Mouse (Mus musculus) hindbrain, embryonic 16.5 days (tissue): ENCODE data around the gene Nfia. TPM values are rescaled to one million over a fixed set of nuclear protein-coding genes. Genes with fewer than 3 reads are reported as not detected.

Source experiments
- ATAC-seq: fragments of 200-750 bp; cut with Nextera tagmentation; 2 replicates; pipeline ENCODE4 v1.8.0; 2017; ENCODE audit warnings: moderate TSS enrichment, moderate library complexity
- H3K27ac ChIP-seq: fragments of 300-500 bp; sonication (generic); 2 replicates; pipeline ENCODE4 v1.5.1; 2014; ENCODE audit warnings: low read depth, mild to moderate bottlenecking, control low read depth, low read length, moderate library complexity
- H3K27me3 ChIP-seq: fragments of 300-500 bp; sonication (generic); replicated peaks from 2 replicates; pipeline ENCODE4 v1.6.1; 2014; ENCODE audit warnings: low read length; ENCODE audit not compliant: control insufficient read depth, insufficient read depth
- H3K36me3 ChIP-seq: fragments of 300-500 bp; sonication (generic); 2 replicates; pipeline ENCODE4 v1.6.1; 2014; ENCODE audit warnings: mild to moderate bottlenecking, low read length, moderate library complexity, mixed read lengths; ENCODE audit not compliant: control insufficient read depth, insufficient read depth
- H3K4me1 ChIP-seq: fragments of 300-500 bp; sonication (generic); 2 replicates; pipeline ENCODE4 v1.6.1; 2014; ENCODE audit warnings: low read depth, low read length; ENCODE audit not compliant: control insufficient read depth, insufficient read depth
- H3K4me2 ChIP-seq: fragments of 300-500 bp; sonication (generic); 2 replicates; pipeline ENCODE4 v1.6.1; 2014; ENCODE audit warnings: mild to moderate bottlenecking, low read length, control low read depth, moderate library complexity
- H3K4me3 ChIP-seq: fragments of 300-500 bp; sonication (generic); 2 replicates; pipeline ENCODE4 v1.5.1; 2014; ENCODE audit warnings: mild to moderate bottlenecking, low read length, control low read depth, moderate library complexity
- H3K9ac ChIP-seq: fragments of 300-500 bp; sonication (generic); 2 replicates; pipeline ENCODE4 v1.6.1; 2014; ENCODE audit warnings: low read depth, mild to moderate bottlenecking, control low read depth, low read length, moderate library complexity
- H3K9me3 ChIP-seq: fragments of 300-500 bp; sonication (generic); 2 replicates; pipeline ENCODE4 v1.6.1; 2014; ENCODE audit warnings: mild to moderate bottlenecking, low read length, moderate library complexity; ENCODE audit not compliant: control insufficient read depth
- WGBS: fragments of 180-500 bp; shearing (Covaris S2); extraction: QIAGEN DNeasy Blood & Tissue Kit; methylation state at CpG from one replicate; pipeline ENCODE4 v1.1.7; 2014; 5-methylcytosine and 5-hydroxymethylcytosine counted together
- polyA plus RNA-seq: library from polyadenylated mRNA; unstranded; fragments of >200 nt; fragmentation: Nextera tagmentation; extraction: Ambion mirVana; gene quantifications from 2 replicates; pipeline ENCODE4 v1.2.1, GENCODE M21; 2015

The Nfia gene
- polyA plus RNA-seq, 1 experiment from 2014 or later = 38.4 TPM

DNA sequence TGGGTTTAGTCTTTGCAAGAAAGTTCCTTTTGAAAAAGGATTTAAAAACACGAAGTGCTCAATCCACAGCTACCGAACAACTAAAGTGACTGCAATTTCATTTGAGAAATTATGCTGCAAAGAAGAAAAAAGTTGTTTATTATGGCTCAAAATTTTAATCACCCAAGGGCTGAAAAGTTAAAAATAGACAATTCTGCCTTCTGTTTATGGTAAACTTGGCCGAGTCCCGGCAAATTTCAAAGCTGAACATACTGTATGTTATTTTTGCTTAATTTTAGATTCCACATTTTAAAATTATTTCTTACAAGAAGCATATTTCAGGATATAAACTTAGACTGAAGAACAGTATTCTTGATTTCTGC is 59.7 kb downstream of the Nfia start:
- no peaks in the 10 kb centered on the region for H3K9me3 ChIP-seq
- 90% methylated on average over 4 of the region's 4 CpGs for WGBS
- peaks cover 4% of the 10 kb centered on the region for H3K4me1 ChIP-seq
- no peak overlapping the region for H3K4me2 ChIP-seq
- no peak overlapping the region for H3K4me3 ChIP-seq
- H3K27me3 ChIP-seq = no peaks in the 10 kb centered on the region
- no peak for ATAC-seq
- no peak overlapping the region for H3K27ac ChIP-seq
- no peak overlapping the region for H3K9ac ChIP-seq
- no peaks in the 10 kb centered on the region for H3K36me3 ChIP-seq

DNA sequence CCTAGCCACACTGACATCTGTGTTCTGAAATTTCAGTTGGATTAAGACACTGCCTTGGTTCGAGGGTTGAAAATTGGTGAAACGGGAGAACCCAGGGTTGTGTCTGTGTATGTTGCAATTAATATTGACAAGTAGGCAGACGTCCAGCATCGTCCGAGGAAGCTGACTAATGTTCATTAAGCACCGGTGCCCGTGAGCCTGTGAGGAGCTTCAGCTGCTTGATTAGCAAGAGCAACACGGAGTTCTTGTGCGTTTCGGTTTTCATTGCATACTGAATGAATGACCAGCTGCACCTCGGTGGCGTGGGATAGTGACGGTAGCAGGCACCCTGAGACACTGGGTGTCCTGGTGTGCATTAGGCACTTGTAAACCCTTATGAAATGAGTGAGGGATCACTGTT is 64.3 kb downstream of the Nfia start:
- 23% methylated on average over 13 of the region's 13 CpGs for WGBS
- H3K9me3 ChIP-seq = no peaks in the 10 kb centered on the region
- no peaks in the 10 kb centered on the region for H3K27me3 ChIP-seq
- H3K27ac ChIP-seq = no peak overlapping the region
- no peak overlapping the region for H3K4me2 ChIP-seq
- H3K36me3 ChIP-seq = no peaks in the 10 kb centered on the region
- ATAC-seq = peak; percentile 16; the same call in 1 of the 2 replicates
- peaks cover 24% of the 10 kb centered on the region for H3K4me1 ChIP-seq
- no peak overlapping the region for H3K9ac ChIP-seq
- H3K4me3 ChIP-seq = no peak overlapping the region

DNA sequence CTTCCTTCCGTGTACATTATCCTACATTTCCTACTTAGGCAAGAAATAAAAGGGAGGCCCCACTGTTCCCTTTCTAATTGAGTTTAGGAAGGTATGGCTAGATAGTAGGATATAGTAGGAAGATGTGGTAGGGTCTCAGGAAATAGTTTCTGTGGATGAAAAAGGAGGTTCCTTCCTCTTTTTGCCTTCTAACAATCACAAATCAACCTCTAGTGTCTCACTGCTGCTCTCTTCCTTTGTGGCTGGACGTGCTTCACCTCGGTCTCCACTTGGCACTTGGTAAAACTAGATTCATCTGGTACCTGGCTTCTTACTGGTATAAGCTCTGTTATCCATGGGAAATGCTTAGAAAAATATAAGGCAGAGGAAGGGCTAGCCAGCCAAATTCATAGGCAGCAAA is 65.2 kb downstream of the Nfia start:
- Histone ChIP-seq H3K27ac (no peak overlapping the region), H3K27me3 (no peaks in the 10 kb centered on the region), H3K4me3 (no peak overlapping the region), H3K4me1 (peaks cover 24% of the 10 kb centered on the region), H3K36me3 (no peaks in the 10 kb centered on the region), H3K4me2 (no peak overlapping the region), H3K9me3 (no peaks in the 10 kb centered on the region), H3K9ac (no peak overlapping the region)
- WGBS = 82% methylated on average over 3 of the region's 3 CpGs
- ATAC-seq = no peak

DNA sequence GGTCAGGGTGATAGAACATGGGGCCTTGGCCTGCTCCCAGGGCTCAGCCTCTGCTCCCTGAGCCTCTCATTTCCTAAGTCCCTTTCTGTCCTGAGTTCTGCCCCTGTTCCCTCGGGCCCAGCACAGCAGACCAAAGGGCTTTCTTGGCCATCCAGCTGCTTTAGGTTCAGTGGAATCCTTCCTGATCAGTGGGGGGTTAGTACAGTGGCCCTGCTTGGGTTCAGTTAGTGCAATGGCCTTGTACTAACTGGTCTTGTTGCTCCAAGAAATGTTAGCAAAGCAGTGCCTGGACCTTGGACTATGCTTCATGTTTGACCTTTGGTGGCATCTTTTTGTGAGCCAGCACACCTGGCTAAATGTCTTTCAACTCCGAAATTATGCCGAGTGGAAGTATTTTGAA is 66.1 kb downstream of the Nfia start:
- H3K36me3 ChIP-seq = no peaks in the 10 kb centered on the region
- no peaks in the 10 kb centered on the region for H3K9me3 ChIP-seq
- ATAC-seq = no peak
- WGBS = 59% methylated on average over 3 of the region's 3 CpGs
- no peak overlapping the region for H3K9ac ChIP-seq
- no peak overlapping the region for H3K4me2 ChIP-seq
- peaks cover 24% of the 10 kb centered on the region for H3K4me1 ChIP-seq
- H3K4me3 ChIP-seq = no peak overlapping the region
- H3K27me3 ChIP-seq = no peaks in the 10 kb centered on the region
- H3K27ac ChIP-seq = no peak overlapping the region

DNA sequence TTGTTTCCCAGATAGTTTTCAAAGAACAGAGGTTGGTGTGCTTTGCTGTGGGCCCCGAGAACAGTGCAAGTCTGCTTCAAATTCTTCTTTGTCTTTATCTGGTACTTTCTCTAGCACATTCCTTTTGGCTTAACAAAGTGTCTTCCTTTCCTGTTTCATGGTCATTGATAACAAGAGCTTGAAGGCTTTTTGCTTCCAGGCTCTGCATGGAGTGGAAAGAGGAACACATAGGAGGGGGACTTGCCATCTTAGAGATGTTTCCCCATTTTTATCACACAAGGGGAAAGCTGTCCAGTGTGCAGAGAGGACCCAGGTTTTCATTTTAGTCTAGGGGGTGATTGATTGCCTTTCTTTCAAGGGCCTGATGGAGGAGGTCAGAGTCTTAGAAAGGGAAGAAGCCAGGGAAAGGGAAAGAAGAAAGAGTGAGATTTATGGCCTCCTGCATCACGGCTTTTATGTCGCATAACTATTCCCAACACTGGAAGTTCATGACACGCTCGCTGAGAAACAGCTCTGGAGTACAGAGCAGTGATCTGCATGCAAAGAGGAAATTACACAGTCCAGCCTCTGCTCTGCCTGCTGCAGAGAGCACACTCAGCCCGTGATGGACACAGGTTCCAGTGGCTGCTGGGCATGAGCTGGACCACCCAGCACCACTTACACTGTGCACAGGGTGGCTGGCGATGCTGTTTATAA is 67.0 kb downstream of the Nfia start:
- Histone ChIP-seq H3K27me3 (no peaks in the 10 kb centered on the region), H3K9ac (no peak overlapping the region), H3K36me3 (no peaks in the 10 kb centered on the region), H3K4me1 (peaks cover 31% of the 10 kb centered on the region), H3K4me3 (no peak overlapping the region), H3K9me3 (no peaks in the 10 kb centered on the region), H3K4me2 (no peak overlapping the region), H3K27ac (peak overlapping the region; percentile 44; the same call in 1 of the 2 replicates)
- WGBS = 17% methylated on average over 7 of the region's 7 CpGs
- peak; percentile 84 for ATAC-seq

DNA sequence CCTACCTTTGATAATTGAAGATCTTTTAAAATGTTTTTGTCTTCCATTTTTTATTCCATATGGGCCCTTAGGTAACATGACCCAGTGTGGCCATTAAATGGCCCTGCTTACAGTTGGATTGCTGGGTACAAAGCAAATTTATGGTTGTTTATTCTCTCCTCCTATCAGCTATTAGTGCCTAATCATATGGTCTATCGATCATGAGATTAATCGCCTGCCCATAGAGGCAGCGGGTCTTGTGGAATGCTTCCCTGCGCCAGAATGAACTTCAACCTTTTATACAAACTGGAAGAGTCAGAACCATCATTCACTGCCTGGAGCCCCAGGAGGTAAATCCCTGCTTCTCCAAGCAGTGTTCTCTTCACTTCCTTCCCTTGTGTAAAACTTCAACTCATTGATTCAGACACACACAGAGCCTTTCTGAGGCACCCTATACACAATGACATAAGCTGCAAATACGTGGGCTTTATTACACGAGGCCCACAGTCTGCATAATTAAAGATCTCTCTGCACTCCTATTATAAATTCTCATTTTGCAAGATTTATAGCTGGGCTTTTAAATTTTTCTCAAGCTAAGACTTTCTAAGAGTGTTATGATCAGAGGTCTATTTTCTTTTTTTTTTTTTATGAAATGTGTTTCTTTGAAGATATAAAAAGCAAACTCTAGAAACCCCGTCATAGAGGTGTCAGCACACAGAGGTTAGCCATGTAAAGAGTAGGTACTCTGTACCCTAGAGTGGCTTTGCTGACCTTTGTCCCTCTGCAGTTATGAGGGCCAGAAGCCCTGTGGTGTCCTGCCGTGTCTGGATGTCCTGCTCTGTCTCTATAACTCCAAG is 67.9 kb downstream of the Nfia start:
- Histone ChIP-seq H3K27me3 (no peaks in the 10 kb centered on the region), H3K27ac (peak overlapping the region; percentile 44; the same call in 1 of the 2 replicates), H3K4me1 (peaks cover 33% of the 10 kb centered on the region)

DNA sequence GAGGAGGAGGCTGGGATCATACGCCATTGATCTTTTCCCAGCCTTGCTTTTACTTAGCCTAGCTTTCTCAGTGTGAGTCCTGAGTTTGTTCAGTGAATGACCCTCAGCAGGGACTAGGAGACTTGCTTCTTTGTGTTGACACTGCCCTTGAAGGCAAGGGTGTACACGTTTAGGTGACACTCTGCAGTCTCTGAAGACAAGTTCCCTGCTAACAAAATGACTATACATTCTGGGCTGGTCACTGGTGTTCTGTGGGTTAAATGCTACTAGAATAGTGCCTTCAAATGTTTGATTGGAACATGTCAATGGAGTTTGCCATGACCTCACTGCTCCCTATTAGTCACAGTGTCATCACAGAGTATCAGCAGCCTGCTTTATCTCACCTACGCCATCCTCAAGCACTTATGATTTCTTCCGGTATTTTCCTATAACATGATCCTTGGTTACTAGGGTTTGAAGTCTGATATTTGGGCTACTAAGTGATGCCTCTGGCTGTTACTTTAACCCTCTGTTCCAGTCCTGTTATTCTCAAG is 68.6 kb downstream of the Nfia start:
- H3K9ac ChIP-seq = no peak overlapping the region
- no peak overlapping the region for H3K27ac ChIP-seq
- no peaks in the 10 kb centered on the region for H3K27me3 ChIP-seq
- H3K36me3 ChIP-seq = no peaks in the 10 kb centered on the region
- H3K4me3 ChIP-seq = no peak overlapping the region
- WGBS = 50% methylated on average over 4 of the region's 4 CpGs
- peaks cover 33% of the 10 kb centered on the region for H3K4me1 ChIP-seq
- no peaks in the 10 kb centered on the region for H3K9me3 ChIP-seq
- ATAC-seq = no peak
- no peak overlapping the region for H3K4me2 ChIP-seq

More for the DNA sequence above, 67.9 kb downstream of the Nfia start:
- peak; percentile 25 for ATAC-seq
- Histone ChIP-seq H3K4me2 (no peak overlapping the region), H3K9me3 (no peaks in the 10 kb centered on the region), H3K9ac (no peak overlapping the region), H3K36me3 (no peaks in the 10 kb centered on the region), H3K4me3 (no peak overlapping the region)
- WGBS = 20% methylated on average over 8 of the region's 8 CpGs

DNA sequence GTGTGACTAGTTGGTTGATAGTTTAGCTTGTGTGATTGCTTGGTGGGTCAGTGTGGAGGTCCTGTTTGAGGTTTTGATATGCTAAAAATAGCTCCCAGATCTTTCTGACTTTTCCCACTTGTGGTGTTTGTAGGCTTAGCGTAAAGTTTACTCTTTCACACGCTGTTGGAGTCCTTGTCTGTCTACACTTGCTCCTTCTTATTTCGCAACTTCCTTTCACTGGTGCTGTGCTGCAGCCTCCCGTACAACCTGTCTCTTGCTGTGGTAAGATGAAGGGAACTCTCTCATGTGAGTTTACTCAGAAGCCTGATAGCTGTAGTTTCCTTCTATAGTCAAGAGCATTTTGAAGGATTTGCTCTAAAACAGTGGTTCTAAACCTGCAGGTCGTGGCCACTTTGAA is 69.2 kb downstream of the Nfia start:
- H3K27ac ChIP-seq = no peak overlapping the region
- peaks cover 32% of the 10 kb centered on the region for H3K4me1 ChIP-seq
- H3K9ac ChIP-seq = no peak overlapping the region
- H3K9me3 ChIP-seq = no peaks in the 10 kb centered on the region
- 76% methylated on average over 5 of the region's 5 CpGs for WGBS
- H3K4me3 ChIP-seq = no peak overlapping the region
- ATAC-seq = no peak
- H3K4me2 ChIP-seq = no peak overlapping the region
- no peaks in the 10 kb centered on the region for H3K27me3 ChIP-seq
- no peaks in the 10 kb centered on the region for H3K36me3 ChIP-seq

DNA sequence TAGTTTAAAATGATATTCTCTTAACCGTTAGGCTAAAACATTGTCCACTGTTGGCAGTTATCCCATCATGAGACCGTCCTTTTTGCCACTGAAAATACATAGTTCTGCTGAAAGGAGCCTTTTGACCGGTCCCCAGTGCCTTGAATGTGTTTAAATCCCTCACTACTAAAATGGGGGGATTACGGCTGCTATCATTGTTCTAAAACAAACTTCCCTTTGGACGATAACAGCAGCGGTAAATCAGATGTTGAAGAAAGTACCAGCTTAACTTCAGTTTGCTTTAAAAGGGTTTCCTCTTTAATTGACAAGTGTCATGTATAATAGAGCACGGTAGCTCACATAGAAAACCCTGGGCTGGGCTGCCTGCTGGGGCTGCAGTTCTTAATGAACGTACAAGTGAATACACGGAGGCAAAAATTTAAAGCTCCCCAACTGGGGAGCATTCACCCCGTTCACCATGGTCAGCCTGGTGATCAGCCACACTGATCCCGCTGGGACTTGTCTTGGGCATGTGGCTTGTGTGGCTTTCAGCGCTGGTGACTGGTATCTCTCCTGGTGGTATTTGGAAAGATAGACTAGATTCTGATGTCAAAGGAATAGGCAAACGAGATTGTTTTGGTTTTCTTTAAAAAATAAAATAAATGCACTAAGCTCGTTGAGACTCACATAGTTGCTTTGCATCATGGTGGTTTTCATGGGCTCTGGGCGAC is 71.6 kb downstream of the Nfia start:
- no peaks in the 10 kb centered on the region for H3K27me3 ChIP-seq
- H3K36me3 ChIP-seq = no peaks in the 10 kb centered on the region
- H3K4me3 ChIP-seq = no peak overlapping the region
- H3K9ac ChIP-seq = no peak overlapping the region
- H3K27ac ChIP-seq = no peak overlapping the region
- H3K4me1 ChIP-seq = peaks cover 24% of the 10 kb centered on the region
- 44% methylated on average over 15 of the region's 15 CpGs for WGBS
- H3K9me3 ChIP-seq = no peaks in the 10 kb centered on the region
- ATAC-seq = no peak
- H3K4me2 ChIP-seq = no peak overlapping the region
